Mouse (Mus musculus) Patski (cell line): ENCODE data around the gene Vps45. TPM values are rescaled to one million over a fixed set of nuclear protein-coding genes. Genes with fewer than 3 reads are reported as not detected.

Source experiments
- ATAC-seq: fragments of 100-300 bp; one replicate; pipeline ENCODE4 v1.8.0; 2021
- CTCF ChIA-PET: fragments of 350-600 bp; sonication (Branson Sonifier 250); formaldehyde crosslinking; loops from one replicate; lab custom pipeline; 2022; ENCODE audit warnings: inconsistent platforms; lab: Charles Lee
- POLR2A ChIA-PET: fragments of 350-600 bp; sonication (Branson Sonifier 250); formaldehyde crosslinking; loops from one replicate; lab custom pipeline; 2022; ENCODE audit warnings: antibody characterized with exemption, inconsistent platforms; lab: Charles Lee
- DNase-seq: peaks from one replicate; pipeline ENCODE4 v3.0.0-alpha.2; 2011; ENCODE audit warnings: low read depth, low spot score
- H3K27me3 ChIP-seq: fragments of 371-371 bp; one replicate; pipeline ENCODE4 v1.5.1; 2021
- CTCF ChIP-seq: fragments of 100-300 bp; IDR thresholded peaks from one replicate; pipeline ENCODE4 v1.5.1; 2021
- in situ Hi-C: fragments of 300-500 bp; cut with MboI; formaldehyde crosslinking; loops from 3 replicates; pipeline ENCODE4 v1.11.1; 2018; ENCODE audit warnings: low pct_unique_long_range_greater_than_20kb, mixed read lengths
- polyA plus RNA-seq: library from polyadenylated mRNA; unstranded; gene quantifications from one replicate; pipeline ENCODE4 v1.2.3, GENCODE M21; 2021

Vps45 gene
- polyA plus RNA-seq, result 36.2 TPM

GRCm38 (mm10) chr3:96058231-96058896, at the start of gene Vps45:
Vps45 (minus strand) TSS chr3:96058466.
- ChIA-PET POLR2A (interaction anchor here (0.7 to 1.9 kb wide), 7 partner anchors 8 to 162 kb away, joined by 3 to 11 read pairs (median 4); partner anchors contain the start of genes Bola1, Hist2h2ab, Hist2h2ac and Hist2h2be), CTCF (interaction anchor here (1.1 to 14.3 kb wide), 9 partner anchors 8 to 161 kb away, joined by 3 to 190 read pairs (median 8); no protein-coding TSS in a partner anchor)
- ATAC-seq (peak; percentile 45), DNase-seq (no peak)
- no peaks in the 10 kb centered on the region for H3K27me3 ChIP-seq
- no peak for TF ChIP-seq CTCF
- in situ Hi-C loops, result loop anchor here (5.0 kb wide), 2 partner anchors 96 to 176 kb away; partner anchors contain the start of gene Ciart

- CTCF ChIA-PET, result interaction anchor here (0.9 to 2.5 kb wide), 4 partner anchors 10 to 41 kb away, joined by 3 to 9 read pairs (median 6); no protein-coding TSS in a partner anchor
- ATAC-seq (no peak), DNase-seq (no peak)
- H3K27me3 ChIP-seq, result no peaks in the 10 kb centered on the region
- in situ Hi-C loops, result no loop called here
- POLR2A ChIA-PET, result interaction anchor here (1.4 to 2.0 kb wide), 4 partner anchors 12 to 40 kb away, joined by 3 to 6 read pairs (median 4); no protein-coding TSS in a partner anchor
- no peak for TF ChIP-seq CTCF
Measured at GRCm38 (mm10) chr3:96106151-96106550, 47.9 kb upstream of the Vps45 start.

GRCm38 (mm10) chr3:96105232-96105747, 47.0 kb upstream of the Vps45 start:
- no peak for ATAC-seq
- DNase-seq, result no peak
- H3K27me3 ChIP-seq, result no peaks in the 10 kb centered on the region
- POLR2A ChIA-PET, result interaction anchor here (0.6 to 3.1 kb wide), 10 partner anchors 13 to 170 kb away, joined by 3 to 10 read pairs (median 4); partner anchors contain the start of genes Bola1 and Hist2h2ab
- TF ChIP-seq CTCF, result no peak
- in situ Hi-C loops, result no loop called here
- CTCF ChIA-PET, result interaction anchor here (0.8 to 3.9 kb wide), 8 partner anchors 11 to 42 kb away, joined by 3 to 25 read pairs (median 7); no protein-coding TSS in a partner anchor

- no peaks in the 10 kb centered on the region for H3K27me3 ChIP-seq
- no peak for TF ChIP-seq CTCF
- in situ Hi-C loops, result no loop called here
- ChIA-PET POLR2A (interaction anchor here (0.6 to 3.1 kb wide), 13 partner anchors 9 to 371 kb away, joined by 3 to 10 read pairs (median 4); partner anchors contain the start of genes Bola1 and Hist2h2ab), CTCF (interaction anchor here (1.2 to 3.9 kb wide), 6 partner anchors 13 to 141 kb away, joined by 3 to 25 read pairs (median 10); no protein-coding TSS in a partner anchor)
- DNase-seq, result no peak
- peak; percentile 78 for ATAC-seq
Measured at GRCm38 (mm10) chr3:96104261-96105065, 46.2 kb upstream of the Vps45 start, which contains the start of gene Otud7b. Otud7b (plus strand) TSS chr3:96104527.

- CTCF ChIA-PET, result interaction anchor here (1.2 to 3.9 kb wide), 5 partner anchors 12 to 140 kb away, joined by 3 to 25 read pairs (median 10); no protein-coding TSS in a partner anchor
- POLR2A ChIA-PET, result interaction anchor here (0.6 to 3.1 kb wide), 7 partner anchors 9 to 371 kb away, joined by 3 to 10 read pairs (median 4); no protein-coding TSS in a partner anchor
- TF ChIP-seq CTCF, result no peak
- in situ Hi-C loops, result no loop called here
- ATAC-seq, result peak; percentile 31
- DNase-seq, result no peak
- no peaks in the 10 kb centered on the region for H3K27me3 ChIP-seq
Measured at GRCm38 (mm10) chr3:96103901-96104260, 45.6 kb upstream of the Vps45 start.

GRCm38 (mm10) chr3:96102100-96102872, 44.0 kb upstream of the Vps45 start:
- DNase-seq (no peak), ATAC-seq (no peak)
- in situ Hi-C loops, result no loop called here
- TF ChIP-seq CTCF, result no peak
- ChIA-PET POLR2A (interaction anchor here (0.5 to 3.1 kb wide), 5 partner anchors 8 to 456 kb away, joined by 3 to 10 read pairs (median 3); no protein-coding TSS in a partner anchor), CTCF (interaction anchor here (1.0 to 3.9 kb wide), 12 partner anchors 11 to 67 kb away, joined by 3 to 25 read pairs (median 4); no protein-coding TSS in a partner anchor)
- H3K27me3 ChIP-seq, result no peaks in the 10 kb centered on the region

GRCm38 (mm10) chr3:96098616-96099267, 40.5 kb upstream of the Vps45 start:
- in situ Hi-C loops, result no loop called here

GRCm38 (mm10) chr3:96098168-96098567, 39.9 kb upstream of the Vps45 start:
- DNase-seq (no peak), ATAC-seq (peak; percentile 12)
- ChIA-PET CTCF (interaction anchor here (0.9 to 2.4 kb wide), 14 partner anchors 8 to 121 kb away, joined by 3 to 16 read pairs (median 4); partner anchors contain the start of genes Bola1 and Hist2h2ab), POLR2A (interaction anchor here (1.0 to 2.3 kb wide), 4 partner anchors 8 to 63 kb away, joined by 3 to 16 read pairs (median 4); partner anchors contain the start of gene Mtmr11)
- TF ChIP-seq CTCF, result no peak
- in situ Hi-C loops, result no loop called here
- no peaks in the 10 kb centered on the region for H3K27me3 ChIP-seq

More at GRCm38 (mm10) chr3:96098616-96099267, 40.5 kb upstream of the Vps45 start:
- peak; percentile 100 for DNase-seq
- POLR2A ChIA-PET, result interaction anchor here (0.6 to 2.3 kb wide), 5 partner anchors 9 to 63 kb away, joined by 3 to 16 read pairs (median 4); partner anchors contain the start of gene Mtmr11
- no peak for TF ChIP-seq CTCF
- H3K27me3 ChIP-seq, result no peaks in the 10 kb centered on the region
- CTCF ChIA-PET, result interaction anchor here (0.7 to 2.4 kb wide), 19 partner anchors 9 to 135 kb away, joined by 3 to 16 read pairs (median 4); partner anchors contain the start of genes Bola1 and Hist2h2ab
- ATAC-seq, result peak; percentile 77
